Comparison of ENCODE assay signal across 20 mouse cellular contexts in genomic region chr7:115472850-115473249, GRCm38 (mm10).
DNase-seq lines count a peak whose midpoint lies in the region; ATAC-seq lines count a peak whose summit lies in the region.
"Had no signal": no experiment of that assay in that cellular context is flagged by ENCODE, and none has a peak within 500 bp of the region (broad histone marks: within the 10 kb centered on the region; RNA-seq: fewer than 3 reads in every experiment).

No protein-coding gene starts in this region.

- peaks cover 22% of the 10 kb centered on the region; the same call in 1 of the 2 replicates for H3K4me1 ChIP-seq in heart, embryonic 11.5 days (ENCODE audit: control insufficient read depth, insufficient read depth, low read length)
- no peaks in the 10 kb centered on the region for H3K4me1 ChIP-seq in hindbrain, embryonic 11.5 days (replicated peaks; ENCODE audit: control insufficient read depth, insufficient read depth, low read length)
- H3K4me1 ChIP-seq in hindbrain, embryonic 10.5 days (replicated peaks), result peaks cover 17% of the 10 kb centered on the region; the same call in 1 of the 2 replicates

- H3K9ac ChIP-seq in heart, embryonic 11.5 days (ENCODE audit: low read depth, low read length), result no peak overlapping the region
- H3K9ac ChIP-seq in hindbrain, embryonic 11.5 days (ENCODE audit: low read depth, low read length), result no peak overlapping the region
- H3K9ac ChIP-seq: embryonic facial prominence, embryonic 13.5 days had no signal

- H3K36me3 ChIP-seq in heart, embryonic 11.5 days (ENCODE audit: control insufficient read depth, insufficient read depth, low read length), result no peaks in the 10 kb centered on the region
- no peaks in the 10 kb centered on the region for H3K36me3 ChIP-seq in hindbrain, embryonic 11.5 days (ENCODE audit: control insufficient read depth, insufficient read depth, low read length)
- no peaks in the 10 kb centered on the region for H3K36me3 ChIP-seq in hindbrain, embryonic 10.5 days
- H3K36me3 ChIP-seq: embryonic facial prominence, embryonic 13.5 days; midbrain, embryonic 10.5 days had no signal

- H3K9me3 ChIP-seq in heart, embryonic 11.5 days (replicated peaks; ENCODE audit: control insufficient read depth, low read length), result no peaks in the 10 kb centered on the region
- no peaks in the 10 kb centered on the region for H3K9me3 ChIP-seq in hindbrain, embryonic 11.5 days (ENCODE audit: control insufficient read depth, low read length)
- no peaks in the 10 kb centered on the region for H3K9me3 ChIP-seq in hindbrain, embryonic 10.5 days
- H3K9me3 ChIP-seq: embryonic facial prominence, embryonic 13.5 days; forebrain, embryonic 10.5 days; midbrain, embryonic 10.5 days had no signal

- H3K4me3 ChIP-seq in heart, embryonic 11.5 days (ENCODE audit: low read depth, low read length), result no peak overlapping the region
- no peak overlapping the region for H3K4me3 ChIP-seq in hindbrain, embryonic 11.5 days (ENCODE audit: low read depth, low read length)
- no peak overlapping the region for H3K4me3 ChIP-seq in hindbrain, embryonic 10.5 days
- H3K4me3 ChIP-seq: embryonic facial prominence, embryonic 13.5 days; forebrain, embryonic 10.5 days; midbrain, embryonic 10.5 days had no signal

- 62% methylated on average over 3 of the region's 3 CpGs for WGBS in heart, embryonic 11.5 days (ENCODE audit: insufficient replicate concordance)
- 86% methylated on average over 3 of the region's 3 CpGs for WGBS in hindbrain, embryonic 11.5 days
- 91% methylated on average over 3 of the region's 3 CpGs for WGBS in hindbrain, embryonic 10.5 days

- peak; percentile 5 for DNase-seq in brain, adult 2 months (ENCODE audit: low read depth, low spot score)
- DNase-seq in gastrocnemius, postnatal 14 days, result peak; percentile 75
- DNase-seq in heart, postnatal 14 days, result peak; percentile 50 to 53
- DNase-seq in hindbrain, embryonic 11.5 days (ENCODE audit: low spot score), result no peak
- DNase-seq in hindbrain, embryonic 10.5 days (ENCODE audit: low spot score), result no peak
- no peak for DNase-seq in liver
- no peak for DNase-seq in urinary bladder, postnatal 14 days (ENCODE audit: low spot score)
- DNase-seq: adrenal gland, adult 8-10 months; cerebellum, adult 18-20 months; kidney, adult 8-10 months; kidney, postnatal 25 days; lung, adult 18-20 months; lung, postnatal 4 days; thymus, postnatal 36 days had no signal

- no peak overlapping the region for H3K4me2 ChIP-seq in heart, embryonic 11.5 days
- no peak overlapping the region for H3K4me2 ChIP-seq in hindbrain, embryonic 11.5 days (replicated peaks; ENCODE audit: low read depth, low read length)
- H3K4me2 ChIP-seq: embryonic facial prominence, embryonic 13.5 days had no signal

- H3K27ac ChIP-seq in heart, embryonic 11.5 days (ENCODE audit: low read depth, low read length), result peak overlapping the region; percentile 36; the same call in 1 of the 2 replicates
- no peak overlapping the region for H3K27ac ChIP-seq in hindbrain, embryonic 11.5 days (ENCODE audit: low read depth, low read length)
- no peak overlapping the region for H3K27ac ChIP-seq in hindbrain, embryonic 10.5 days
- H3K27ac ChIP-seq: forebrain, embryonic 10.5 days; midbrain, embryonic 10.5 days had no signal

- H3K27me3 ChIP-seq in heart, embryonic 11.5 days (ENCODE audit: control insufficient read depth, insufficient read depth, low read length), result no peaks in the 10 kb centered on the region
- no peaks in the 10 kb centered on the region for H3K27me3 ChIP-seq in hindbrain, embryonic 11.5 days (ENCODE audit: control insufficient read depth, insufficient read depth, low read length)
- H3K27me3 ChIP-seq in hindbrain, embryonic 10.5 days (ENCODE audit: insufficient read depth, poor library complexity, severe bottlenecking), result no peaks in the 10 kb centered on the region
- H3K27me3 ChIP-seq: CH12.LX had no signal

- ATAC-seq in heart, embryonic 11.5 days (replicated peaks; ENCODE audit: insufficient number of reproducible peaks, low FRiP score, low TSS enrichment), result no peak
- no peak for ATAC-seq in hindbrain, embryonic 11.5 days (ENCODE audit: low FRiP score)
- ATAC-seq: inflammation-experienced regulatory T-cells, adult 6 months had no signal

- intact Hi-C loops in gastrocnemius, postnatal 14 days (cut with DNase I; ENCODE audit: low total_unique reads), result no loop called here
- intact Hi-C loops in heart, postnatal 14 days (cut with DNase I), result no loop called here

Comparison
In these comparisons a context has a peak if more than half of its experiments do, and no peak if none do; other contexts are left out.
1. DNase-seq: peak in brain, adult 2 months (single experiment), gastrocnemius, postnatal 14 days (single experiment) and heart, postnatal 14 days (2 of 2); none in hindbrain, embryonic 11.5 days (single experiment), hindbrain, embryonic 10.5 days (single experiment), liver (single experiment) and urinary bladder, postnatal 14 days (single experiment).